Mouse (Mus musculus) regulatory T cell (primary cell): ENCODE data around the gene Phc1.
"Not testable (repeated sequence)": the region's sequence is repeated elsewhere in the genome, so short reads cannot be mapped to it uniquely, and the experiment has no call there.

Experiments used
- in situ Hi-C: fragments of 300-600 bp; cut with MboI, MseI; formaldehyde crosslinking; loops from one replicate; pipeline ENCODE4 v1.15.1; 2025; ENCODE audit warnings: high pct_unique_total_duplicates

Phc1 gene

GRCm38 (mm10) chr6:122340349-122341000 lies at the start of gene Phc1:
TSS of gene Phc1 (minus strand) at chr6:122340561.
- in situ Hi-C loops: no loop called here

DNA sequence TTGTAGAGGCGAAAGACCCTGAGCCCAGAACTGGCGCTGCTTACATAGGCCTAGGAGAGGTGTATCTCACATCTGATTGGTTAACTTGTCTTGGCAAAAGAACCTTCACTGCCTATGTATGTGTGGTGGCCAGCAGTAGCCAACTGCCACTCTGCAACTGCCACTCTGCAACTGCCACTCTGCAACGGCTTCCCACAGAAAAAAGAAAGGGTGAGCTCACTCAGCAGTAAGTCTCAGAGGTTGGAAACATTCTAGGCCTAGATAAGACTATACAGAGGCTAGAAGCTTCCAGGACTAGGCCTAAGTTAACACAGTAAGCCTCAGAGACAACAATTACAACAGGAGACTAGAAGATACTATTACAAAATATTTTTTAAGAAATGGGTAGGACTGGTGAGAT lies 49.6 kb upstream of the Phc1 start:
- in situ Hi-C loops: loop anchor here (5.0 to 25.0 kb wide), 3 partner anchors 53 to 828 kb away; no protein-coding TSS in a partner anchor

GRCm38 (mm10) chr6:122387177-122388028 lies 47.0 kb upstream of the Phc1 start:
- in situ Hi-C loops: loop anchor here (25.0 kb wide), 1 partner anchor 825 kb away; no protein-coding TSS in a partner anchor

GRCm38 (mm10) chr6:122385724-122386123 lies 45.4 kb upstream of the Phc1 start:
- in situ Hi-C loops: loop anchor here (25.0 kb wide), 1 partner anchor 823 kb away; no protein-coding TSS in a partner anchor

DNA sequence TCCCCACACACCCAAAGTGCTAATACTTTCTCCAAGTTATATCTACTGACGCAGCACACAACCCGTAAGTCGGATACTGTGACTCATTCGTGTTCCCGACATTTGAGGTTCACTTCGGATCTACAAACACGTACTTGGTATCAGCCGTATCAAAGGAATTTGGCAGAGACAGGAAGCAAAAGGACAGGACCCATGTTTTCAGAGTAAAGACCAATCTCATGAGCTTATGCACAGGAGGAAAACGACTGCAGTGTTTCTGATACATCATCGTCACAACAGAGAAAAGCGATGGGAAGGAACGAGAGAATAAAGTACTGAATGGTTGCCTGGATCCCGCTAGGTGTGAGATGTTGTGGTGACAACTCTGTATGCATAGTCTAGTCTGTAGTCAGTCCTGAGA lies 44.5 kb upstream of the Phc1 start:
- in situ Hi-C loops: loop anchor here (25.0 kb wide), 1 partner anchor 823 kb away; no protein-coding TSS in a partner anchor

DNA sequence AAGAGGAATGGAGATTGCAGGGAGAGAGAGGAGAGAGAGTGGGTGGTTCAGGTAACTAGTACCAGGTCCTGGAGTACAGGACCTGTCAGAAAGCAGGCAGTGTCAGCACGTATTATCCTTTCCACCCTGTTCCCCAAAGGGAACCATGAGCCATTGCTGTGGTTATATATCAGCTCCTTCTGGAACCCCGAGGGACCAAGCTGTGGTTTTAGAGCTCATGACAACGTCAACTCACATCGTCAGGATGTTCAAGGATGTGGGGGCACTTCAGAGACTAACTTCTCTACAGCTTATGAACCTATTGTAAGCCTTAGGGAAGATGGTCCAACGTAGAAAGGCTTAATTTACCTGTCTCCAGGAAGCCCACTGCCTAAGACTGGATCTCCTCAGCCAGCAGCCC lies 42.9 kb upstream of the Phc1 start:
- in situ Hi-C loops: loop anchor here (25.0 kb wide), 1 partner anchor 821 kb away; no protein-coding TSS in a partner anchor

DNA sequence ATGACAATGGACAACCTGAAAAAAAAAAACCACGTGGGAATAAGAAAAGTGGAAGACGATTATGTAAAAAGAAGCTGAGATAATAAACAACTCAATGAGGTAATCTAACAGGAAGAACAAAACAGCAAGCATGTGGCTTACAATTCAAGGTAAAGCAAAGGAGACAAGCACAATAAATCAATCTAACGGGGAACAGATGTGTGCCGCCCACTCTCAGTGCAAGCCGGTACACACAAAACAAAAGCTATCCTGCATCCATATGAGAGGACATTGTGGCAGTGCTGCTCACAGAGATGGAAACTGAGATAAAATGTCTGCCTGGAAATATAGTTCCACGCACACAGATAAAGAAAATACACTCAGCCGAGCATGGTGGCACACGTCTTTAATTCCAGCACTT lies 41.7 kb upstream of the Phc1 start:
- in situ Hi-C loops: loop anchor here (25.0 kb wide), 1 partner anchor 820 kb away; no protein-coding TSS in a partner anchor

GRCm38 (mm10) chr6:122368245-122368644 lies 27.9 kb upstream of the Phc1 start:
- in situ Hi-C loops: no loop called here

GRCm38 (mm10) chr6:122366976-122367375 lies 26.6 kb upstream of the Phc1 start:
- in situ Hi-C loops: no loop called here

DNA sequence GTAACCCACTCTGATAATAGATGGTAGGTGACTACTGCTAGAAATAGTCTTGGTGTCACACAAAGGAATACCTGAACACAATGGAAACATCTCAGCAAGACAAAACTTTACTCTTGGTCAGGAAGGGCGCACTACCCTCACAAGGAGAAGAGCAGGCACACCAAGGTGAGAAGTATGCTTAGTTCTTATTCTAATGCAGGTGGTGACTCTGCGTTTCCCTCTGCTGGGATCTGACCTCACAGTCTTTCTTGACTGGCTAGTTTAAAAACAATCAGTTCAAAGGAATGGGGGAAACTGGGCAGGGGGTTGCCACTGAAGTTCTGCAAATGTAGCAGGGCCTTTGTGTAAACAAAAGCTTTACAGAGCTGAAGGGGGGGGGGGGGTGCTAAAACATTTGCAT lies 25.9 kb upstream of the Phc1 start:
- in situ Hi-C loops: no loop called here

DNA sequence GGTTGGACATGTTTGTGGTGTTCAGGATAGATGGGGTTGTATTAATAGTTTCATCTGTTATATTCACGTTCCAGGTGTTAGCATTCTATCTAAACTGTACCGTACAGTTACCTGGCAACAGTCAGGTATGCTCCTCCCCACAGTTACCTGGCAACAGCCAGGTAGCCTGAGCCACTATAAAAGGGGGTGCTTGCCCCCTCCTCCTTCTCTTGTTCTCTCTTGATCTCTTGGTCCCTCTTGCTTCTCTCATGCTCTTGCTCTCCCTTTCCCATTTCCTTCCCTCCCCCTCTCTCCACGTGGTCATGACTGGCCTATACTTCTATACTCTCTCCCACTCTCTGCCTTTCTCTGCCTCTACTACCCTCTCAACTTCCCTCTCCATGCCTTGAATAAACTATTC lies 25.3 kb upstream of the Phc1 start:
- in situ Hi-C loops: no loop called here

GRCm38 (mm10) chr6:122357089-122357488 lies 16.7 kb upstream of the Phc1 start:
- in situ Hi-C loops: no loop called here

- in situ Hi-C loops: no loop called here
Observed at GRCm38 (mm10) chr6:122355909-122356308, 15.5 kb upstream of the Phc1 start.

DNA sequence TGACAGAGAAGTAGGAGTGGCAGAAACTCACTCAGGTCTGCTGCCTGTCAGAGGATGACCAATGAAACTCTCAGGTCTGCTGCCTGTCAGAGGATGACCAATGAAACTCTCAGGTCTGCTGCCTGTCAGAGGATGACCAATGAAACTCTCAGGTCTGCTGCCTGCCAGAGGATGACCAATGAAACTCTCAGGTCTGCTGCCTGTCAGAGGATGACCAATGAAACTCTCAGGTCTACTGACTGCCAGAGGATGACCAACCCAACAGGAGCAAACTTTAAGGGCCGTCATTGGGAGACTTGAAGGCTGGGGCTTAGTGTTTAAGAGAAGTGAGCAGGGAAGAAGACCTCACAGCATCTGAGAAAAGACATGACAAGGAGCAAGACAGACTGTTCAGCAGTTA lies 7.0 kb upstream of the Phc1 start:
- in situ Hi-C loops: not testable (repeated sequence)

DNA sequence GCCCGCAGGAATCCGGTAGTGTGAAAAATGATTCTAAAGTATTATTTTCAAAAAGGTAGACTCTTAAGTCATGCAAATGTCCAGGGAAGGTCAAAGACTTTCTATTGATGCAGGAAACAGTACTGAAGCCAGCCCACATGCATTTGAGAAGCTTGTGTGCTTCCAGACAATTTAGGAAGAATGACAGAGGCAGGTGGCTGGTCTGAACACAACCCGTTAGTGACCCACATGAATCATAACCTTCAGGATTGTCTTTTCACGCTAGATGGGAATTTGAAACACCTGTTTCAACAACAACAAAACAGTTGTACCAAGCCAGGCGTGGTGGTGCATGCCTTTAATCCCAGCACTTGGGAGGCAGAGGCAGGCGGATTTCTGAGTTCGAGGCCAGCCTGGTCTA lies 6.0 kb upstream of the Phc1 start:
- in situ Hi-C loops: no loop called here

- in situ Hi-C loops: no loop called here
Observed at GRCm38 (mm10) chr6:122345731-122346130, 5.4 kb upstream of the Phc1 start.

DNA sequence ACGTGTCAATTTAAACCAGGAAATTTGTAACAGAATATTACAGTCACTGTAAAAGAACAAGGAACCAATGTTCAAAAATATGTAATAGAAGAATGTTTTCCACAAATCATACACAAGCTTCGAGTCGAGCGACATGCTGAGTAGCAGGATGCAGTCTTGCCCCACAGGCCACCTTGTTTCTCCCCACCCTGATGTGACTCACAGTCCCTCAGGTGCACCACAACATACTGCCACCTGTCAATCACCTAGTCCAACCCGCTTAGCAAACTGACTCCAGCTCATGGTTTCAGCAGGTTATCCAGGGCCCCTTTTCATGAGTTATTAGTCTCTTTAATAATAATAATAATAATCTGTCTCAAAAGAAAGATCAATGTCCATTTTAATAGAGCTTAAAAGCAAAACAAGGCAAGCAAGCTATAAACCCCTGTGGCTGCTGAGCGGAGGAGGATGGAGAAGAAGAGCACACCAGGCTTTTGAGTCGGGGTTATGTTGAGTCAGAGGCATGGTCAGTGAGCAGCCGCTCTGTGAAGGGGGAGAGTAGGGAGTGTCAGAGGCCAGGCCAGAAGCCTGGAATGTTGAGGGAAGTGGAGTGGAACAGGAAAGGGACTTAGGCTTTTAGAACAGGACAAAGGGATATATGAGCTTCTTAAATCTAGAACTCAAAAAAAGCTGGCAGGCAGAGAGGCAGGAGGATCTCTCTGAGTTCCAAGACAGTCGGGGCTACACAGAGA lies 4.2 kb upstream of the Phc1 start:
- in situ Hi-C loops: no loop called here

- in situ Hi-C loops: no loop called here
Observed at GRCm38 (mm10) chr6:122343719-122344118, 3.4 kb upstream of the Phc1 start.

GRCm38 (mm10) chr6:122342125-122342524 lies 1.8 kb upstream of the Phc1 start:
- in situ Hi-C loops: no loop called here

DNA sequence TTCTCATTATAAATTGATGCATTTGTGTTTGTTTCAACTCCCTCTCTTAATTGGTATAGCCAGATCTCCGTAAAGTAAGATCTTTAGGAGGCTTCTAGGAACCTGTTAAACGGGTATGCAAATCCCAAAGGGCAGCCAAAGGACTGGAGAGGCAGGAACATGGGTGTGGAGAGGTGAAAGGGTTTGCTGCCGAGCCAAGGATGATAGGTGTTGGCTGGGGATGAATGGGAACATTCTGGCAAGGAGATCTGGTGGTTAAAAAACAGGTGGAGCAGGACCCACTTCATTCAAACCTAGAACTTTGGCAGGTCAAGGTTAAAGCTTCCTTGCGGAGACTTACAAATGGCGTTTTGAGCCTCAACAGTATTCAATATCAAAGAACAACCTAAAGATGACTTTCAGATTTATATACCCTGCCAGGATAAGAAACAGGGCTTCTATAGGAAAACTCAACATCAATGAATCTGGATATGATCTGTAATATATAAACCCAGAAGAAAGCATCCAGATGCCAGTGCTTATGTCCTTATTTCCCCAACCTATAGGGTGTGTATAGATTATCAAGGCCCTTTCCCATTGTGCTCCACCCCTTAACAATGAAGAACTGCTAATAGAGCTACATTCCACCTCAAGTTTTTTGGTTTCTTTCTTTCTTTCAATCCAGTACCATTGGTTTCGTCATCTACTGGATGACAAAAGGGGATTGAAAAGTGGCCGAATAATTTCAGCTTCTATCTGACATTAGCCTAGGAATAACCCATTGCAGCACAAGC lies 863 bp upstream of the Phc1 start:
- in situ Hi-C loops: no loop called here
